Mouse (Mus musculus) E14TG2a.4 (cell line): Measurements from ENCODE around the gene Cnnm1.

ENCODE experiments used
- H3K27me3 ChIP-seq: 2 replicates; pipeline ENCODE4 v1.6.1; 2014; ENCODE audit warnings: low read length, control low read depth; ENCODE audit not compliant: insufficient read depth
- H3K36me3 ChIP-seq: 2 replicates; pipeline ENCODE4 v1.6.1; 2014; ENCODE audit warnings: low read length, control low read depth; ENCODE audit not compliant: insufficient read depth
- H3K4me1 ChIP-seq: replicated peaks from 2 replicates; pipeline ENCODE4 v1.6.1; 2014; ENCODE audit warnings: low read depth, low read length, control low read depth
- H3K4me3 ChIP-seq: replicated peaks from 2 replicates; pipeline ENCODE4 v1.5.1; 2014; ENCODE audit warnings: mild to moderate bottlenecking, low read length
- H3K9me3 ChIP-seq: 2 replicates; pipeline ENCODE4 v1.6.1; 2014; ENCODE audit warnings: low read length, control low read depth
- CTCF ChIP-seq: conservative IDR thresholded peaks from 2 replicates; pipeline ENCODE4 v1.5.1; 2014; ENCODE audit warnings: low read length
- NANOG ChIP-seq: IDR thresholded peaks from 2 replicates; pipeline ENCODE4 v1.6.1; 2014; ENCODE audit warnings: borderline replicate concordance, low read length, mixed read lengths
- POU5F1 ChIP-seq: IDR thresholded peaks from 2 replicates; pipeline ENCODE4 v1.6.1; 2014; ENCODE audit warnings: low read length, borderline replicate concordance

Cnnm1 gene

GRCm38 (mm10) chr19:43517808-43518207 is 77.6 kb downstream of the Cnnm1 start:
- H3K4me1 ChIP-seq = peaks cover 83% of the 10 kb centered on the region

GRCm38 (mm10) chr19:43518261-43518660 is 78.0 kb downstream of the Cnnm1 start:
- Histone ChIP-seq H3K4me1 (peaks cover 83% of the 10 kb centered on the region), H3K36me3 (peaks cover 83% of the 10 kb centered on the region), H3K4me3 (no peak overlapping the region), H3K27me3 (no peaks in the 10 kb centered on the region), H3K9me3 (no peaks in the 10 kb centered on the region)
- no peak for TF ChIP-seq CTCF
- no peak for TF ChIP-seq POU5F1
- TF ChIP-seq NANOG = no peak

More at GRCm38 (mm10) chr19:43517808-43518207, 77.6 kb downstream of the Cnnm1 start:
- H3K36me3 ChIP-seq = peaks cover 86% of the 10 kb centered on the region
- H3K4me3 ChIP-seq = no peak overlapping the region
- H3K27me3 ChIP-seq = no peaks in the 10 kb centered on the region
- no peaks in the 10 kb centered on the region for H3K9me3 ChIP-seq
- TF ChIP-seq CTCF (no peak), POU5F1 (no peak), NANOG (no peak)

GRCm38 (mm10) chr19:43519226-43519625 is 79.0 kb downstream of the Cnnm1 start:
- Histone ChIP-seq H3K36me3 (peaks cover 75% of the 10 kb centered on the region), H3K27me3 (no peaks in the 10 kb centered on the region)
- no peak for TF ChIP-seq CTCF
- no peak for TF ChIP-seq POU5F1
- no peak for TF ChIP-seq NANOG

GRCm38 (mm10) chr19:43520402-43520801 is 80.2 kb downstream of the Cnnm1 start:
- H3K36me3 ChIP-seq = peaks cover 63% of the 10 kb centered on the region
- TF ChIP-seq NANOG = no peak
- no peak for TF ChIP-seq POU5F1
- no peak for TF ChIP-seq CTCF
- H3K4me3 ChIP-seq = peak overlapping the region; percentile 71
- no peaks in the 10 kb centered on the region for H3K9me3 ChIP-seq
- H3K4me1 ChIP-seq = peaks cover 76% of the 10 kb centered on the region
- no peaks in the 10 kb centered on the region for H3K27me3 ChIP-seq

More at GRCm38 (mm10) chr19:43519226-43519625, 79.0 kb downstream of the Cnnm1 start:
- Histone ChIP-seq H3K4me1 (peaks cover 81% of the 10 kb centered on the region), H3K9me3 (no peaks in the 10 kb centered on the region), H3K4me3 (peak overlapping the region; percentile 53)

GRCm38 (mm10) chr19:43521362-43521761 is 81.1 kb downstream of the Cnnm1 start:
- no peaks in the 10 kb centered on the region for H3K27me3 ChIP-seq
- no peaks in the 10 kb centered on the region for H3K9me3 ChIP-seq
- no peak for TF ChIP-seq CTCF
- TF ChIP-seq POU5F1 = no peak
- no peak for TF ChIP-seq NANOG
- H3K36me3 ChIP-seq = peaks cover 53% of the 10 kb centered on the region
- peak overlapping the region; percentile 71 for H3K4me3 ChIP-seq
- peaks cover 77% of the 10 kb centered on the region for H3K4me1 ChIP-seq

- Histone ChIP-seq H3K4me3 (peak overlapping the region; percentile 71), H3K9me3 (no peaks in the 10 kb centered on the region), H3K4me1 (peaks cover 77% of the 10 kb centered on the region), H3K27me3 (no peaks in the 10 kb centered on the region), H3K36me3 (peaks cover 47% of the 10 kb centered on the region)
- no peak for TF ChIP-seq NANOG
- TF ChIP-seq POU5F1 = no peak
- no peak for TF ChIP-seq CTCF
Observed at GRCm38 (mm10) chr19:43521996-43522395, 81.8 kb downstream of the Cnnm1 start.

GRCm38 (mm10) chr19:43523551-43523950 is 83.3 kb downstream of the Cnnm1 start:
- Histone ChIP-seq H3K27me3 (no peaks in the 10 kb centered on the region), H3K4me1 (peaks cover 75% of the 10 kb centered on the region), H3K36me3 (peaks cover 31% of the 10 kb centered on the region), H3K9me3 (no peaks in the 10 kb centered on the region), H3K4me3 (peak overlapping the region; percentile 95)
- TF ChIP-seq POU5F1 = no peak
- no peak for TF ChIP-seq NANOG
- no peak for TF ChIP-seq CTCF

GRCm38 (mm10) chr19:43524187-43525103 is 84.2 kb downstream of the Cnnm1 start, which contains the start of gene Got1:
Gene Got1 (minus strand): TSS chr19:43524605.
- Histone ChIP-seq H3K36me3 (peaks cover 22% of the 10 kb centered on the region), H3K27me3 (no peaks in the 10 kb centered on the region), H3K4me3 (peak within 1 kb of the TSS; percentile 95), H3K4me1 (peaks cover 66% of the 10 kb centered on the region), H3K9me3 (no peaks in the 10 kb centered on the region)
- TF ChIP-seq NANOG = no peak
- no peak for TF ChIP-seq CTCF
